Mouse (Mus musculus): Measurements from ENCODE around the gene Rgs13. TPM values are rescaled to one million over a fixed set of nuclear protein-coding genes. Genes with fewer than 3 reads are reported as not detected.

Gene Rgs13
- total and polyA plus RNA-seq, 3 experiments = 149 to 1,247 (median 698) TPM

GRCm38 (mm10) chr1:144139847-144140246 is 37.3 kb downstream of the Rgs13 start:
- Histone ChIP-seq H3K36me3 (replicated peaks in 1 of 2; ENCODE audit: control insufficient read depth in 1 of 2, insufficient read depth in 1 of 2, low read length in 1 of 2) (peaks cover 32 to 71% of the 10 kb centered on the region in 2 experiments), H3K9ac (ENCODE audit: insufficient read depth, low read depth) (no peak overlapping the region), H3K4me3 (replicated peaks in 1 of 3; ENCODE audit: low read depth in 2 of 3, low read length in 2 of 3, poor library complexity in 1 of 3) (no peak overlapping the region), H3K79me2 (replicated peaks; ENCODE audit: control insufficient read depth, extremely low read depth, insufficient read depth, poor library complexity, severe bottlenecking) (peaks cover 13% of the 10 kb centered on the region), H3K4me2 (ENCODE audit: insufficient read depth, low read depth, poor library complexity, severe bottlenecking) (no peak overlapping the region), H3K27me3 (replicated peaks) (no peaks in the 10 kb centered on the region), H3K27ac (ENCODE audit: insufficient read depth, low read depth) (no peak overlapping the region), H3K9me3 (replicated peaks; ENCODE audit: low read length) (no peaks in the 10 kb centered on the region), H3K4me1 (ENCODE audit: control insufficient read depth in 1 of 2, insufficient read depth in 2 of 2) (peaks cover 2 to 27% of the 10 kb centered on the region in 2 experiments; a peak in 2 of 4 replicates)
- no peak for DNase-seq (ENCODE audit: extremely low read depth)
- in situ Hi-C loops (cut with MboI; ENCODE audit: low pct_ligation_motif_present, low pct_unique_long_range_greater_than_20kb, low sequenced_read_pairs) = no loop called here
- dilution Hi-C loops (cut with MboI; ENCODE audit: extremely low pct_ligation_motif_present, extremely low pct_unique_long_range_greater_than_20kb, low sequenced_read_pairs) = no loop called here
- TF ChIP-seq USF2 (conservative IDR thresholded peaks at IDR 0.05; ENCODE audit: low read depth, low read length) = no peak
- no peak for TF ChIP-seq TCF12 (IDR thresholded peaks at IDR 0.05; ENCODE audit: low read depth, low read length)
- no peak for TF ChIP-seq CHD1 (IDR thresholded peaks at IDR 0.05; ENCODE audit: low read depth, low read length)
- TF ChIP-seq POLR2A (IDR thresholded peaks at IDR 0.05; ENCODE audit: low read depth, low read length) = no peak
- TF ChIP-seq USF1 (IDR thresholded peaks at IDR 0.05; ENCODE audit: low read depth, low read length) = no peak
- TF ChIP-seq UBTF (IDR thresholded peaks at IDR 0.05; ENCODE audit: low read depth, low read length) = no peak
- no peak for TF ChIP-seq POLR2AphosphoS2 (IDR thresholded peaks at IDR 0.05; ENCODE audit: low read depth, low read length)
- TF ChIP-seq EP300 (IDR thresholded peaks at IDR 0.05; ENCODE audit: low read length) = no peak
- no peak for TF ChIP-seq JUN (IDR thresholded peaks at IDR 0.05; ENCODE audit: insufficient read depth, low read depth, low read length)
- TF ChIP-seq RCOR1 (conservative IDR thresholded peaks at IDR 0.05; ENCODE audit: low read depth, low read length) = no peak

GRCm38 (mm10) chr1:144127965-144128364 is 49.2 kb downstream of the Rgs13 start:
- Histone ChIP-seq H3K4me3 (replicated peaks in 1 of 3; ENCODE audit: low read depth in 2 of 3, low read length in 2 of 3, poor library complexity in 1 of 3) (no peak overlapping the region), H3K4me2 (ENCODE audit: insufficient read depth, low read depth, poor library complexity, severe bottlenecking) (no peak overlapping the region), H3K36me3 (replicated peaks in 1 of 2; ENCODE audit: control insufficient read depth in 1 of 2, insufficient read depth in 1 of 2, low read length in 1 of 2) (no peaks in the 10 kb centered on the region), H3K9me3 (replicated peaks; ENCODE audit: low read length) (no peaks in the 10 kb centered on the region), H3K79me2 (replicated peaks; ENCODE audit: control insufficient read depth, extremely low read depth, insufficient read depth, poor library complexity, severe bottlenecking) (no peaks in the 10 kb centered on the region), H3K4me1 (ENCODE audit: control insufficient read depth in 1 of 2, insufficient read depth in 2 of 2) (no peaks in the 10 kb centered on the region), H3K27ac (ENCODE audit: insufficient read depth, low read depth) (no peak overlapping the region), H3K27me3 (replicated peaks) (no peaks in the 10 kb centered on the region), H3K9ac (ENCODE audit: insufficient read depth, low read depth) (no peak overlapping the region)
- dilution Hi-C loops (cut with MboI; ENCODE audit: extremely low pct_ligation_motif_present, extremely low pct_unique_long_range_greater_than_20kb, low sequenced_read_pairs) = no loop called here
- in situ Hi-C loops (cut with MboI; ENCODE audit: low pct_ligation_motif_present, low pct_unique_long_range_greater_than_20kb, low sequenced_read_pairs) = no loop called here
- no peak for DNase-seq (ENCODE audit: extremely low read depth)
- no peak for TF ChIP-seq USF1 (IDR thresholded peaks at IDR 0.05; ENCODE audit: low read depth, low read length)
- no peak for TF ChIP-seq TCF12 (IDR thresholded peaks at IDR 0.05; ENCODE audit: low read depth, low read length)
- no peak for TF ChIP-seq USF2 (conservative IDR thresholded peaks at IDR 0.05; ENCODE audit: low read depth, low read length)

- Histone ChIP-seq H3K9me3 (replicated peaks; ENCODE audit: low read length) (no peaks in the 10 kb centered on the region), H3K4me1 (ENCODE audit: control insufficient read depth in 1 of 2, insufficient read depth in 2 of 2) (no peaks in the 10 kb centered on the region)
- dilution Hi-C loops (cut with MboI; ENCODE audit: extremely low pct_ligation_motif_present, extremely low pct_unique_long_range_greater_than_20kb, low sequenced_read_pairs) = no loop called here
Measured at GRCm38 (mm10) chr1:144120042-144120441, 57.1 kb downstream of the Rgs13 start.

More at GRCm38 (mm10) chr1:144120042-144120441, 57.1 kb downstream of the Rgs13 start:
- H3K9ac ChIP-seq (ENCODE audit: insufficient read depth, low read depth) = no peak overlapping the region
- no peaks in the 10 kb centered on the region for H3K79me2 ChIP-seq (replicated peaks; ENCODE audit: control insufficient read depth, extremely low read depth, insufficient read depth, poor library complexity, severe bottlenecking)
- no peak overlapping the region for H3K4me2 ChIP-seq (ENCODE audit: insufficient read depth, low read depth, poor library complexity, severe bottlenecking)
- H3K27me3 ChIP-seq (replicated peaks) = no peaks in the 10 kb centered on the region
- H3K36me3 ChIP-seq (replicated peaks in 1 of 2; ENCODE audit: control insufficient read depth in 1 of 2, insufficient read depth in 1 of 2, low read length in 1 of 2) = no peaks in the 10 kb centered on the region
- no peak overlapping the region for H3K27ac ChIP-seq (ENCODE audit: insufficient read depth, low read depth)
- no peak overlapping the region for H3K4me3 ChIP-seq (replicated peaks in 1 of 3; ENCODE audit: low read depth in 2 of 3, low read length in 2 of 3, poor library complexity in 1 of 3)
- in situ Hi-C loops (cut with MboI; ENCODE audit: low pct_ligation_motif_present, low pct_unique_long_range_greater_than_20kb, low sequenced_read_pairs) = no loop called here
- DNase-seq (ENCODE audit: extremely low read depth) = no peak
- no peak for TF ChIP-seq PAX5 (IDR thresholded peaks at IDR 0.05; ENCODE audit: low read length)
- no peak for TF ChIP-seq POLR2AphosphoS2 (IDR thresholded peaks at IDR 0.05; ENCODE audit: low read depth, low read length)
- no peak for TF ChIP-seq TBP (conservative IDR thresholded peaks at IDR 0.05; ENCODE audit: low read depth, low read length)
- TF ChIP-seq NRF1 (IDR thresholded peaks at IDR 0.05; ENCODE audit: low read depth, low read length) = no peak
- no peak for TF ChIP-seq TCF12 (IDR thresholded peaks at IDR 0.05; ENCODE audit: low read depth, low read length)
- TF ChIP-seq IRF4 (IDR thresholded peaks at IDR 0.05; ENCODE audit: low read depth, low read length) = no peak
- TF ChIP-seq MAZ (IDR thresholded peaks at IDR 0.05; ENCODE audit: low read depth, low read length) = no peak
- TF ChIP-seq CHD2 (IDR thresholded peaks at IDR 0.05; ENCODE audit: low read length) = no peak
- no peak for TF ChIP-seq POLR2A (IDR thresholded peaks at IDR 0.05; ENCODE audit: low read depth, low read length)
- TF ChIP-seq MXI1 (IDR thresholded peaks at IDR 0.05; ENCODE audit: low read depth, low read length) = no peak
- no peak for TF ChIP-seq MYC (IDR thresholded peaks at IDR 0.05; ENCODE audit: low read depth, low read length)
- TF ChIP-seq MEF2A (IDR thresholded peaks at IDR 0.05; ENCODE audit: borderline replicate concordance, low read depth, low read length) = no peak
- no peak for TF ChIP-seq RAD21 (IDR thresholded peaks at IDR 0.05; ENCODE audit: low read depth, low read length)
- no peak for TF ChIP-seq ZC3H11A (IDR thresholded peaks at IDR 0.05; ENCODE audit: low read depth, low read length)
